Mouse (Mus musculus) kidney, embryonic 14.5 days (tissue): ENCODE measurements at regions not wholly inside any gene's neighbourhood (a gene's known extent, or its start where the extent isn't known, plus 50 kb on each side); places are given as distances from the start of the nearest gene placed in this dataset.
A peak's percentile ranks its signal among the peaks of the same experiment; 100 is the strongest.

Experiments
- ATAC-seq: fragments of 200-750 bp; cut with Nextera tagmentation; 2 replicates; pipeline ENCODE4 v1.8.0; 2017; ENCODE audit warnings: moderate number of reproducible peaks, mild to moderate bottlenecking, moderate TSS enrichment, moderate library complexity; ENCODE audit not compliant: low FRiP score, low TSS enrichment
- H3K27ac ChIP-seq: fragments of 300-500 bp; sonication (generic); 2 replicates; pipeline ENCODE4 v1.5.1; 2014; ENCODE audit warnings: low read depth, mild to moderate bottlenecking, low read length, moderate library complexity, mixed read lengths
- H3K27me3 ChIP-seq: fragments of 300-500 bp; sonication (generic); 2 replicates; pipeline ENCODE4 v1.6.1; 2014; ENCODE audit warnings: mild to moderate bottlenecking, low read length; ENCODE audit not compliant: control insufficient read depth, insufficient read depth
- H3K36me3 ChIP-seq: fragments of 300-500 bp; sonication (generic); 2 replicates; pipeline ENCODE4 v1.6.1; 2014; ENCODE audit warnings: low read length, mixed read lengths; ENCODE audit not compliant: control insufficient read depth, insufficient read depth
- H3K4me1 ChIP-seq: fragments of 300-500 bp; sonication (generic); 2 replicates; pipeline ENCODE4 v1.6.1; 2014; ENCODE audit warnings: low read length, mixed read lengths; ENCODE audit not compliant: control insufficient read depth, insufficient read depth
- H3K4me2 ChIP-seq: fragments of 300-500 bp; sonication (generic); replicated peaks from 2 replicates; pipeline ENCODE4 v1.6.1; 2014; ENCODE audit warnings: low read depth, mild to moderate bottlenecking, low read length
- H3K4me3 ChIP-seq: fragments of 300-500 bp; sonication (generic); 2 replicates; pipeline ENCODE4 v1.5.1; 2014; ENCODE audit warnings: mild to moderate bottlenecking, low read length
- H3K9ac ChIP-seq: fragments of 300-500 bp; sonication (generic); 2 replicates; pipeline ENCODE4 v1.6.1; 2014; ENCODE audit warnings: low read depth, mild to moderate bottlenecking, low read length, moderate library complexity
- H3K9me3 ChIP-seq: fragments of 300-500 bp; sonication (generic); 2 replicates; pipeline ENCODE4 v1.6.1; 2016; ENCODE audit warnings: low read length; ENCODE audit not compliant: control insufficient read depth
- WGBS: fragments of 180-500 bp; shearing (Covaris S2); extraction: QIAGEN DNeasy Blood & Tissue Kit; methylation state at CpG from one replicate; pipeline ENCODE4 v1.1.7; 2014; 5-methylcytosine and 5-hydroxymethylcytosine counted together

GRCm38 (mm10) chr10:111893489-111893888 is 79.0 kb upstream of the Krr1 start:
- WGBS: 58% methylated on average over 5 of the region's 5 CpGs
- H3K9me3 ChIP-seq: no peaks in the 10 kb centered on the region
- peak; percentile 69 for ATAC-seq
- H3K4me2 ChIP-seq: no peak overlapping the region
- H3K4me3 ChIP-seq: no peak overlapping the region
- peaks cover 5% of the 10 kb centered on the region; the same call in 1 of the 2 replicates for H3K4me1 ChIP-seq
- no peak overlapping the region for H3K9ac ChIP-seq
- H3K27me3 ChIP-seq: no peaks in the 10 kb centered on the region
- H3K36me3 ChIP-seq: no peaks in the 10 kb centered on the region
- H3K27ac ChIP-seq: peak overlapping the region; percentile 59; the same call in 1 of the 2 replicates

- Histone ChIP-seq H3K4me3 (no peak overlapping the region), H3K4me1 (peaks cover 5% of the 10 kb centered on the region; the same call in 1 of the 2 replicates), H3K9me3 (no peaks in the 10 kb centered on the region), H3K4me2 (no peak overlapping the region), H3K36me3 (no peaks in the 10 kb centered on the region), H3K27ac (peak overlapping the region; percentile 62; the same call in 1 of the 2 replicates), H3K9ac (no peak overlapping the region), H3K27me3 (no peaks in the 10 kb centered on the region)
- ATAC-seq: peak; percentile 88
- WGBS: 45% methylated on average over 8 of the region's 8 CpGs
These were observed 78.5 kb upstream of the Krr1 start for GRCm38 (mm10) chr10:111893941-111894340.

GRCm38 (mm10) chr10:111897361-111897760 is 75.1 kb upstream of the Krr1 start:
- Histone ChIP-seq H3K27me3 (no peaks in the 10 kb centered on the region), H3K27ac (no peak overlapping the region), H3K4me1 (peaks cover 5% of the 10 kb centered on the region; the same call in 1 of the 2 replicates), H3K4me2 (no peak overlapping the region), H3K9ac (no peak overlapping the region), H3K4me3 (no peak overlapping the region), H3K36me3 (no peaks in the 10 kb centered on the region), H3K9me3 (no peaks in the 10 kb centered on the region)
- no peak for ATAC-seq
- 63% methylated on average over 3 of the region's 3 CpGs for WGBS

GRCm38 (mm10) chr10:111900723-111901716 is 71.4 kb upstream of the Krr1 start:
- H3K36me3 ChIP-seq: no peaks in the 10 kb centered on the region
- no peak overlapping the region for H3K9ac ChIP-seq
- ATAC-seq: no peak
- no peak overlapping the region for H3K27ac ChIP-seq
- no peaks in the 10 kb centered on the region for H3K27me3 ChIP-seq
- H3K9me3 ChIP-seq: no peaks in the 10 kb centered on the region
- 72% methylated on average over 17 of the region's 17 CpGs for WGBS
- no peak overlapping the region for H3K4me2 ChIP-seq
- H3K4me3 ChIP-seq: no peak overlapping the region
- H3K4me1 ChIP-seq: no peaks in the 10 kb centered on the region

- H3K27ac ChIP-seq: no peak overlapping the region
- no peak overlapping the region for H3K4me2 ChIP-seq
- H3K9me3 ChIP-seq: no peaks in the 10 kb centered on the region
- no peaks in the 10 kb centered on the region for H3K4me1 ChIP-seq
- no peak overlapping the region for H3K4me3 ChIP-seq
- no peak overlapping the region for H3K9ac ChIP-seq
- 93% methylated on average over 8 of the region's 8 CpGs for WGBS
- no peaks in the 10 kb centered on the region for H3K27me3 ChIP-seq
- no peak for ATAC-seq
- H3K36me3 ChIP-seq: no peaks in the 10 kb centered on the region
These were observed 68.5 kb upstream of the Krr1 start for GRCm38 (mm10) chr10:111903956-111904355.

GRCm38 (mm10) chr10:111907836-111908235 is 64.6 kb upstream of the Krr1 start:
- H3K4me1 ChIP-seq: no peaks in the 10 kb centered on the region
- WGBS: 85% methylated on average over 5 of the region's 5 CpGs
- ATAC-seq: no peak
- no peaks in the 10 kb centered on the region for H3K36me3 ChIP-seq
- H3K4me3 ChIP-seq: no peak overlapping the region
- no peak overlapping the region for H3K27ac ChIP-seq
- no peaks in the 10 kb centered on the region for H3K27me3 ChIP-seq
- H3K9me3 ChIP-seq: no peaks in the 10 kb centered on the region
- H3K9ac ChIP-seq: no peak overlapping the region
- H3K4me2 ChIP-seq: no peak overlapping the region

- no peak for ATAC-seq
- over 99% methylated on average over 6 of the region's 6 CpGs for WGBS
These were observed 59.9 kb upstream of the Krr1 start for GRCm38 (mm10) chr10:111912561-111912960.

GRCm38 (mm10) chr10:111913066-111913785 is 59.2 kb upstream of the Krr1 start:
- Histone ChIP-seq H3K27me3 (no peaks in the 10 kb centered on the region), H3K27ac (no peak overlapping the region), H3K4me2 (no peak overlapping the region), H3K4me3 (no peak overlapping the region), H3K4me1 (peaks cover 6% of the 10 kb centered on the region; the same call in 1 of the 2 replicates), H3K36me3 (no peaks in the 10 kb centered on the region), H3K9me3 (no peaks in the 10 kb centered on the region), H3K9ac (no peak overlapping the region)
- 83% methylated on average over 20 of the region's 20 CpGs for WGBS
- ATAC-seq: no peak

More at GRCm38 (mm10) chr10:111912561-111912960, 59.9 kb upstream of the Krr1 start:
- no peaks in the 10 kb centered on the region for H3K27me3 ChIP-seq
- no peak overlapping the region for H3K27ac ChIP-seq
- H3K4me3 ChIP-seq: no peak overlapping the region
- H3K9me3 ChIP-seq: no peaks in the 10 kb centered on the region
- H3K4me1 ChIP-seq: peaks cover 3% of the 10 kb centered on the region; the same call in 1 of the 2 replicates
- H3K36me3 ChIP-seq: no peaks in the 10 kb centered on the region
- H3K4me2 ChIP-seq: no peak overlapping the region
- no peak overlapping the region for H3K9ac ChIP-seq
